Mouse (Mus musculus): Measurements from ENCODE around the gene Ankdd1b.

The Ankdd1b gene

DNA sequence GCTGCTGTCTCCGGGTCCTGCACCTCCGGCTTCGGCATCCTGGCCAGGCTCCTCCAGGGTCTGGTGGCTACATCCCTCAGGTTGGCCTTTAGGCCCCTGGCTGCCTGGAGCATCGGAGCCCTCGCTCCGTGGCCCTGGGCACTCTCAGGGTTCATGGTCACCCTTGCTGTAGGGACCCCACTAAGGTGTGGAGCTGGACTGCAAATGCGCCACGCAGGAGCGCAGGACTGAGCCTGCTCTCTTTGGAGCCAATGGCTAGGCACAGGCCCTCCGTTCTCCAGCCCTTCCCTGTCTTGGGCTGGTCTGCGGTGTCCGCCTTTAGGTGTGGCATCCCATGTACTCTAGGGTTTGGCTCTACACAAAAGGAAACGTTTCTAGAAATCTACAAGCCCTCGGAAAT lies at the start of gene Ankdd1b:
Gene Ankdd1b (minus strand): TSS at position 242 of the 400 bp plus-strand sequence.
- DNase-seq: no peak

DNA sequence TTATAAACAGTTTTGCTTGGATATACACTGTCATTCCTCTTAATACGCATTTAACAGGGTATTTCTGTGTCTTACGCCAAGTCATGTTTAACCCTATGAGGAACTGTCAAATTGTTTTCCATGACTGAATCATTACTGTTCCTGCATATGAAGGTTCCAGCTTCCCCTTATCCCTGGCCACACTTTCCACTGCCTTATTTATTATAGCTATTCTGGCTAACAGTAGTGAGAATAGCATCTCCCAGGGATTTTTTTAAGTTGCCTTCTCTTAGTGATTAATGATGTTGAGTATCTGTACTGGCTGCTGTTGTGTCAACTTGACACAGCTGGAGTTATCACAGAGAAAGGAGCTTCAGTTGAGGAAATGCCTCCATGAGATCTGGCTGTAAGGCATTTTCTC lies 46.3 kb upstream of the Ankdd1b start:
- no peak for DNase-seq

DNA sequence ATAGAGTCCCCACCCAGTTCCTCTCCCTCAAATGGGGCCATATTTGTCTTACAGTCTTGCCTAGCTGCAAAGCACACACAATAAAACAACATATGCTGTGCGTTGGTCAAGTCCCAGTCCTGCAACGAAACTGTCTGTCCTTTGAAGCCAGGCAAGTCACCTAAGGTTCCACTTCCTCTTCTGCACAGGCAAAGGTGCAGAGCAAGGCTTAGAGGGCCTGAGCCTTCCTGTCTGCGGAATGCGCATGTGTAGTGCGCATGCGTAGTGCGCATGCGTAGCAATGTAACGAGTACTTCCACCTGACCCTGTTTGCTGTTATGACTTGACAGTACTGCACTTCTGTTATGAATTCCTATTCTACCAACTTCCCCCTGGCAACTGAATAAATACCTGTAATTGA lies 45.3 kb upstream of the Ankdd1b start:
- DNase-seq: no peak

GRCm38 (mm10) chr13:96514154-96514942 lies 43.4 kb upstream of the Ankdd1b start:
- DNase-seq: no peak

GRCm38 (mm10) chr13:96511893-96512292 lies 40.9 kb upstream of the Ankdd1b start:
- DNase-seq: no peak

GRCm38 (mm10) chr13:96511262-96511661 lies 40.3 kb upstream of the Ankdd1b start:
- DNase-seq: no peak

- DNase-seq: peak; percentile 28
These were observed 39.6 kb upstream of the Ankdd1b start for GRCm38 (mm10) chr13:96510635-96511034.

GRCm38 (mm10) chr13:96507541-96507940 lies 36.5 kb upstream of the Ankdd1b start:
- DNase-seq: no peak

DNA sequence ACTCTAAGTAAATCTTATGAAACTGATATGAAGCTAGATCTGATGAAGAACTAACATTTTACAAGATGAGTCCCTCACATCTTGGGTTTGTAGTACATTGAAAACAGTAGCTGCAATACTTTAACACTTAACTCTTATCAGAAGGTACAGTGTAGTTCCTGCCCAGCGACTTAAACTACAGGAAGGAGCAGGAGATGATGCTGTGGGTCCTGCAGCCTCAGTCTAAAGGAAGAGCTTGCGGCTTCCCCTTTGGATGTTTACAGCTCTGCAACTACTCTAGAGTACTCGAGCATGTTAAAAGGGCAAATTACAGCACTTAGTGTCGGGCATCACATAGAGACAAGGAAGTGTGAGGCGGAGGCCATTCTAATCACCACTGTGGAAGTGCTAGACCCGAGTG lies 35.3 kb upstream of the Ankdd1b start:
- no peak for DNase-seq

GRCm38 (mm10) chr13:96505661-96506060 lies 34.7 kb upstream of the Ankdd1b start:
- no peak for DNase-seq

DNA sequence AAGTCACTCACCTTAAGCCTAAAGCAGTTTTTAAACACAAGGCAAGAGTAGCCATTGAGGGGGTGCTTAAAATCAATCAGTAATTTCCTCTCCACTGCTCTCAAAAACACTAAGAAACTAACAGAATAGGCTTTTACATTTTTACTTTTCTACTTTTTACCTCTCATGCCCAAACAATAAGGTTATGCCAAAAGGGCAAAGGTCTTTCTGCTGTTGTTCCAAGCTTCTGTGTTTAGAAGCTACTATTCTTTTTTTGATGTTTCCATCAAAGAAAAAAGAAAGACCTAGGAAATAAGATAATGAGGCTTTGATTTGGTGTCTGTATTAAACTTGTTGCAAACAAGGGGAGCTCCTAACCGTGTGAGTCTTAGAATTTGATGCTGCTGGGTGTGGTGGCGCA lies 28.9 kb upstream of the Ankdd1b start:
- DNase-seq: no peak

GRCm38 (mm10) chr13:96496630-96497029 lies 25.6 kb upstream of the Ankdd1b start:
- no peak for DNase-seq

GRCm38 (mm10) chr13:96490433-96490832 lies 19.4 kb upstream of the Ankdd1b start, which contains the start of gene Gm17622:
TSS of gene Gm17622 (plus strand) at chr13:96490733.
- no peak for DNase-seq

DNA sequence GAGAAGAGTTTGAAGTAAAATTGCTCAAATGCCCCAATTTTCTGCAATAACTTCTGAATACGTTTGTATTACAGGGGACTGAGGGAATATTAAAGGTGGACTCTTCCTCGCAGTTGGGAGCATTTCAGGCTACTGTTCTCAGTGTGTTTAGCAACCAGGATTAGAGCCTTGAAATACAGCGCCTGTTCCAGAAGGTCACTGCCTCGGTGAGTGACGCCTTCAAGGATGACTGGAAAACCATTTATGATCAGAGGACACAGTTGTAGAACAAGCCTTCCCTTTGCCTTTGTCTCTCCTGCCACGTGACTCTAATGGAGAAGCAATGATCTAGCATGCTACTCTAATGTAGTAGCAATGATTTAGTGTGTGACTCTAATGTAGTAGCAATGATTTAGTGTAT lies 17.0 kb upstream of the Ankdd1b start:
- no peak for DNase-seq

DNA sequence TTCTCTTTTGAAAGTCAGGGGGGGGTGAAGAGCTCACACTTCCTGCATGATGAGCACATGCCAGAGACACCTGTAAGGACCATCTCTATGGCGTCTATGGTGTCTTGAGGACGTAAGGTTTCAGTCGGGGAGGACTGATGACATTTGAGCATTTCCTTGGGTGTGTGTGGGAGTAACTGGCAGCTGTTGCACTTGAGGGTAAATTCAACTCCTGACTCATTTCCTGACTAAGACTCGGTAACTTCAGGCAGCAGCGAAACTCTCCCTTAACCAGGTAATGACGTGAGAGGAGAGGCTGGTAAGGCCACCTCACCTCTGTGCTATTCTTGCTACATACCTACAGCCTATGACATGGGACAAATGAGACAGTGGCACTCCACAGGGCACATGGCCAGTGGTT lies 16.2 kb upstream of the Ankdd1b start:
- no peak for DNase-seq

GRCm38 (mm10) chr13:96478991-96479390 lies 8.0 kb upstream of the Ankdd1b start:
- DNase-seq: no peak

GRCm38 (mm10) chr13:96477226-96477625 lies 6.2 kb upstream of the Ankdd1b start:
- DNase-seq: no peak

- no peak for DNase-seq
These were observed 442 bp downstream of the Ankdd1b start for GRCm38 (mm10) chr13:96470556-96470955.

DNA sequence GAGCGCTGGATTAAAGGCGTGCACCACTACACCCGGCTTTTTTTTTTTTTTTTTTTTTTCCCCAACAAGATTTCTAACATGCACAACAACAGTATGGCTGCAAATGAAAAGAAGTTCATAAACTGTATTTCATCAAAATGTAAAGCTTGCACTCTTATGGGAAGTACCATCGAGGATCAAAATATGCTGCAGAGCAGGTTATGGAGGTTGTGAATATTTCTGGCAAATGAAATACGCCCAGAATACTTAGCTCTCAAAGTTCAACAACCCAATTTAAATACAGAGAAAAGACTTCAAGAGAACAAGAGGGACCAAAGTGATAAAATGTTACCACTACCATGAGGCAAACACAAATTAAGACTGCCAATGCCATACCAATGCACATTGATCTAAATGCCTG lies 2.3 kb downstream of the Ankdd1b start:
- no peak for DNase-seq

DNA sequence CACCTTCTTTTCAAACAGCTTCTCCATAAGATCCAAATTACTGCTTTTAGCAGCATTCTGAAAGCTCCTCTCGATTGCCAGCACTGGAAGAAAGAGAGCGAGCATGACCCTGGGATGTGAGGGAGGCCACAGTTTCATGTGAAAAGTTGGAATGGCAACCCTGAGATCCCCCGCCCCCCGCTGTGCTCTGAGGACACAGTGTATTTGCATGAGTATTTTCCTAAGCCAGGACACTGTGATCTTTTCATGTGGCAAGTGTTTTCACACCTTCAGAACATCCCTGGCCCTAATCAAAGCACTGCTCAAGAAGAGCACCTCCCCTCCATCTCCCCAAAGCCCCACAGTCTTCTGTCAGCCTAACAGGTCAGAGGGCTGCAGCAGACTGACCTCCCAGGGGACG lies 5.7 kb downstream of the Ankdd1b start:
- DNase-seq: no peak

- DNase-seq: no peak
These were observed 8.4 kb downstream of the Ankdd1b start for GRCm38 (mm10) chr13:96462644-96463043.

DNA sequence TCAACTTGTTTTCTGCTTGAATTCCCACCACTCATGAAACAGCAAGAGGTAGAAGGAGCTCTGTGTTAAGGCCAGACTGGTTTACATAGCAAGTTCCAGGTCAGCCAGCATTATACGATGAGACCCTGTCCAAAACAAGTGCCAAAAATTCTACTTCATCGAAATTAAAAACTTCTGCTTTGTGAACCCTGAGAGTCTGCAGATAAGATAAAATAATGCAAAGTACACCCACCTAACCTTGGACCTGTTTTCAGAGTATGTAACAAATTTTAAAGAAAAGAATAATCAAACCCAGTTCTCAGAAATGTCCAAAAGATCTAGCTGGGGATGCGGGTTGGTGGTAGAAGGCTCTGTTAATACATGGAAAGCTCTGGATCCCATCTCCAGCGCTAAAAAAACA lies 12.4 kb downstream of the Ankdd1b start:
- DNase-seq: no peak

- DNase-seq: no peak
These were observed 13.0 kb downstream of the Ankdd1b start for GRCm38 (mm10) chr13:96458018-96458417.

DNA sequence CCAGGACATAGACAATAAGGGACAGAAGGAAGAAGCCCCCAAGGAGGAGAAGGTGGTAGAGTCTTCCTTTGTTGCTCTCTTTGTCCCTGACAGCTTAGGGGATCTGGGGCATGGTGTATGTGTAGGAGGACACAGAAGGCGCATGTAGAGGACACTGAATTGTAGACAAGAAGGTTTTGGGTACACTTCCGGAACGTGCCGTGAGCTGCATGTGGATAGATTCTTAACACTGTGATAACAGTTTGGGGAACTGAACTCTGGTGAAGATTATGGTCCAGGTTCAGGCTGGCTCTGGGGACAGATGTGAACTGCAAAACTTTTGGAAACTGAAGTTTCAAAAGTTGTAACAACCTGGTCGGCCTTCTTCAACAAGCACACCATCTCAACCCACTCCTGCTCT lies 13.4 kb downstream of the Ankdd1b start:
- no peak for DNase-seq

DNA sequence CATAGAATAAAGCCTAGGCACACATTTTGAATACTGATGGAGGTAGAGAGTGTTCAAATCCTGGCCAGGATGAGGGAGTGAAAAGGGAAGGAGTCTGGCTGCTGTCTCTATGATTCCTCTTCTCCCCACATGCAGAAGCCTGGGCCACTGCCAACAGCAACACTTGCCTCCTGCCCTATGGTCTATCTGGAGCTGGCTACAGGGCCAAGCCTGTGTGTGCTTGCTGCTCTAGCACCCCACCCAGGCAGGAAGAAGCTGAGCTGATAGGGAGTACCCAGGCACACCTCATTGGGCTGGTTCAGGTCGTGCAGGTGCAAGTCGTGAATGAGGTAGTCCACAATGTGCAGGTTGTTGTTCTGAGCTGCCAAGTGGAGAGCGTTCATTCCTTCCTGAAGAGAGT lies 16.7 kb downstream of the Ankdd1b start:
- no peak for DNase-seq

Measured in right cerebral cortex, adult 18-20 months (tissue).